Mouse (Mus musculus) kidney, postnatal 25 days (tissue): ENCODE results near the gene Dcst2.

Experiments
- DNase-seq, 2 experiments: peaks; one replicate each; pipeline ENCODE4 v3.0.0; 2021; ENCODE audit warnings: mixed read lengths in 2 of 2

Dcst2 gene

DNA sequence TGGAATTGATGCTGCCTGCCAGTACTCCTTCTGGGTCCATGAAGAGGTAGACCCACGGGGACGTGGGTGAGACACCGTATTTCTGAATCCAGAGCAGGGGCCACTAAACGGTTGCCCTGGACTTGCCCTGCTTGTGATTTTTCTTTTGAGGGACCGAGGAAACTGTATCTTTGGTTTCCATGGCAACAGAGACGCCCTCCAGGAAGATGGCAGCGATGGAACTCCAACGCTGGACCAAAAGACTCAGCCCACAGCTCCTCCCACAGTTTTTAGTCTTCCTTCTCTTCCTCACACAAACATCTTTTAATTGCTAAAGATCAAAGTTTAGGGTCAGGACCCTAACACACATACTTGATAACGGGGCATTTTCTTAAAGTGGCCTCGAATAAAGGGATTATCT, 29.8 kb upstream of the Dcst2 start:
- DNase-seq = no peak

DNA sequence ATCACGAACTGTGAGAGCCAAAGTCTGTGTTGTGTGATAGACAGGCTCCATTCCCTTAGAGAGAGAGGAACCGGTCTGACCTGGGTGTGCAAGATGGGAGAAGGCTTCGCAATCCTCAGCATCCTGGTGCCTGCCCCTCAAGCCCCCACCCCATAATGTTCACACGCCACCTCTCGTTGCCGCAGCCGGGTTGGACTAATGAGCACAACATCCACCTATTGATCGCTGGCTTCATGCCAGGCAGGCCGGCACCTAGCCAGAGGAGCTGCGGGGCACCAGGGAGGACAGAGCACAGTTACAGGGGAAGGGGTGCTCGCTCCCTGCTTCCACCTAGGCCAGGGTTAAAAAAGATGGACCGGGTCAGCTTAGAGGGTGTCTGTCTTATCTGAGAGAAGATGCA, 29.3 kb upstream of the Dcst2 start:
- no peak for DNase-seq

DNA sequence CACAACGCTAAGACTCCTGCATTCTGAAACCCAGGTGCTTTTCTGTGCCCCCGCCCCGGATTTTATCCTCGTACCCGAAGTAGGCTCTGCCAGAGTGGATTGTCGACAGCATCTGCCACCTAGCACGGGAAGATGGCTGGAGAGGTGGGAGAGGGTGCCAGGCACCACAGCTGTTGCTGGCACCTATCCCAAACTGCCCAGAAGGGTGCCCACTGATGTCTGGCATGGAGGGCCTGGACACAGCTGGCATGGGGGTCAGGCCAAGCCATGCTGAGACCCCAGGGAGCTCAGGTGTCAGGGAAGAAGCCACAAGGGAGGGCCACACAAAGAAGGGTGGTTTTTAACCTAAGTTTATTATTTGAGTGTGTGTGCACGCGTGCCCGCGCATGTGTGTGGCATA, 28.7 kb upstream of the Dcst2 start:
- no peak for DNase-seq

DNA sequence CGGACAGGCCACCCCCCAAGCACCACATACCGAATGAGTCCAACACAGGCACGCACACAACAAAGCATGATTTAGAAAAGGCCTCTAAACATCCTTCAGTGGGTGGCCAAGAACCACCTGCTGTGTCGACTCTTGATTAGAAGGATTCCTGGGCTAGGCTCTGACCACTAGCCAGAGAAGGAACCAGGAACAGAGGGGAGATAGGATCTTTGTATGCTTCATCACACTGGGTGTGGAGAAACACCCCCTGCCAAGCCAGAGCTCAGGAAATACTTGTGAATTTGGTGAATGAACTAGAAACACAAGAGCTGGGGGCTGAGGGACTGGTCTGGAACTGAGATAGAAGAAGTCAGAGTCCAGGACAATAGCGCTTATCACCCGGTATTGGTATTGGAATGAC, 25.2 kb upstream of the Dcst2 start:
- no peak for DNase-seq

DNA sequence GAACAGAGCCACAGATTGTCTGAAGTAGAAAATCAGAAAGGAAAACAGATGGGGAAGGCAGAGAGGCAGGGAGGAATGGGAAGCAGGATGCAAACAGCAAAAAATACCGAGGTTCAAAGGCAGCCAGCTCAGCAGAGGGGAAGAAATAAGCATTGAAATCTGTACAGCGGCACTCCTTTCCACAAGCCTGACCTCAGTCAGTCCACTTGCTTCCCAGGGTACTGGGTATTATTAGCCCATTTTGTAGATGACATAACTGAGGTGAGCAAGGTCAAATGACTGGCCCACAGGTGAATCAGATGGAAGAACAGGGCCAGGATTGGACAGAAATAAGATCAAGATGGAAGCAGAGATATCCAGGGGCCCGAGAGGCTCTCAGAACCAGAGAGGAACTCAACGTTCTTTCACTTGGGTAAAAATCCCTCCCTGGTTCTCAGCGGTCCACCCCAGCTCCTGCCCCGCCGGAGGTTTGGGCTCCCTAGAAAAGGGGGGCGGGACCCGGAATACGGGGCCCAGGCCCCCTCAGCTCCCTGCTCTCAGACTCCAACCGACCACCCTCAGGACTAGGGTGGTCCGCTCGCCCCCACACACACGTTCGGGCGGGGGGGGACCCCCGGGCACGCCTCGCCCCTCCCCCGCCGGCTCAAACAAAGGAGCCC, 24.6 kb upstream of the Dcst2 start:
- no peak for DNase-seq

DNA sequence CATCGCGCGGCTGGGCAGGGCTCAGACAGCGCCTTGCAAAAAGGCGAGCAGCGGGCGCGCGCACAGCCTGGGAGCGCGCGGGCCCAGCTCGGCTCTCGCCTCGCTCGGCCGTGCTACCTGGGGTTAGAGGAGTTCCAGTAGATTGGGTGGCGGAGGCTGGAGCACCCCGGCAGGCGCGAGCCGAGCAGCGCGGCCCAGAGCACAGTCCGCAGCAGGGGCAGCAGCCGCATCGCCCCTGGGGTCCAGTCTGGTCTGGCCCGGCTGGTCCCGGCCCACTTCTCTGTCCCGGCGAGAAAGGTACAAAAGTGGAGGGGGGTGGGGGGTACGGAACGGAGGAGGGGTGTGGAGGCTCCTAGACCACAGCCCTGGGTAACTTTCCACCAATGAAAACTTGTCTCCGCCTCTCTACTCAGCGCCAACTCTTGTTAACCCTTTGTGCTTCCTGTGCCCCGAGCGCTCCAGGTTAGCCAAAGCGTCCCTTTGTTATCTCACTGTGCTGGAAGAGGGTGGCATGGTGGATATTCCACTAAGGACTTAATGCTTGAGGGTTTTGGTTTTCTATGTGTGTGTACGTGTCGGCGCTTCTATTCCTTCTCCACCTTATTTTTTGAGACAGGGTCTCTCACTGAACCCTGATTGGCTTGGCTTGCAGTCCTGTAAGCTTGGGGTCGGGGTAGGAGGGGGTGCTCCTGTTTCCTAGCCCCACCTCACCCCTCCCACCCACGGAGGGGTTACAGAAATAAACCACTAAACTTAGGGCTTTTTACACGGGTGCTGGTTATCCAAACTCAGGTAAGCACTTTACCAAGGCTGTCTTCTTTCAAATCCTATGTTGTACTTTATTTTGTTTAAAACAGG, 23.8 kb upstream of the Dcst2 start, which contains the start of gene Efna4:
Gene Efna4 (minus strand): TSS at position 308 of the 858 bp plus-strand sequence.
- DNase-seq = peak; percentile 52 to 82

DNA sequence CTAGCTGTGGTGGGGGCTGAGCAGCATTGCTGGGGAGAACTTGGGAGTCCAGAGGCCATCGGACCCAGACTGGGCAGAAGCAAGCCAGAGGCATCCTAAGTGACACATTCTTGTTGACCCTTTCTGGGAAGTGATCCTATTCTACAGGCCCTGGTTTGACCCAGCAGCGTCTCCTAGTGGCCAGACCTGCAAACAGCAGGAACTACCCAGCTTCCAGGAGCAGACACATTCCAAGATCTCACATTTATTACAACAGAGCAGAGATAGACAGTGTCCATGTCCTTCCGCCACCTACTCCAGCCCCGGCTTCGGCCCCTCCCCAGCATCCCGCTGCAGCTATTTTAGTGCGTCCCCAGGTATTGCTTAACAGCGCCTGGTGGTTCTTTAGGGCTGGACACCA, 22.4 kb upstream of the Dcst2 start:
- DNase-seq = peak; percentile 75 to 84

DNA sequence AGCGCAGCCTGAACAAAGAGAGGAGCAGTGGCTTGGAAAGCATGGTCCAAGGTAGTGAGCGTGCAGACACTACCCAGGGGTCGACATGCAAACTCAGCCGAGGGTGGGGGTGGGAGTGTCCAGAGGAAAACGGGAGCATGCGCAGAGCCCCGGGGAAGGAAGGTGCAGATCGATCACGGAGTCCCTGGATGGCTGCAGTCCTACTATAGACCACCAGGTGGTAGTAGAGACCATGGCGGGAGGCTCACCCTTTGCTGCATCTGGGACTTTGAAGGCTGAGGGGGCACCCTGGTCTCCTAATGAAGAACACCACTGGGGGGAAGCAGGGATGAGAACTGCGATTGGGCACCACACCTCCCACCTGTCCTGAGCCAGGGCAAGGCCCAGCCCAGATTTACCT, 21.3 kb upstream of the Dcst2 start:
- peak; percentile 78 to 79 for DNase-seq

DNA sequence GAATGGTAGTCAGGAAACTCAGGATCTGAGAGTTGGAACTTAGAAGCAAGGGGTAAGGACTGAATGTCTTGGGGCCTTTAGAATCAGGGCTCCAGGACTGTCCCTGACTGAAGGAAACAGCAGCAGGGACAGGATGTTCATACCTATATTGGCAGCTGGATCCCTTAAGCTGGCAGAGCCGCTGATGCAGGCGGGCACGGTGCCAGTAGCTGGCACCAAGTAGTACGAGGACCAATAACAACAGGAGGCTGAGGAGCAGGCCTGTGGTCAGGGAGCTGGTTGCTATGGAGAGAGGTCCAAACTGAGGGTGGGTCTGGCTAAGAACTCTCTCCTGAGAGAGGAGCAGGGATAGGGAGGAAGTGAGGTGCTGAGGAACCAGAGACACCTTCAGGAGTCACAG, 20.0 kb upstream of the Dcst2 start:
- DNase-seq = no peak

DNA sequence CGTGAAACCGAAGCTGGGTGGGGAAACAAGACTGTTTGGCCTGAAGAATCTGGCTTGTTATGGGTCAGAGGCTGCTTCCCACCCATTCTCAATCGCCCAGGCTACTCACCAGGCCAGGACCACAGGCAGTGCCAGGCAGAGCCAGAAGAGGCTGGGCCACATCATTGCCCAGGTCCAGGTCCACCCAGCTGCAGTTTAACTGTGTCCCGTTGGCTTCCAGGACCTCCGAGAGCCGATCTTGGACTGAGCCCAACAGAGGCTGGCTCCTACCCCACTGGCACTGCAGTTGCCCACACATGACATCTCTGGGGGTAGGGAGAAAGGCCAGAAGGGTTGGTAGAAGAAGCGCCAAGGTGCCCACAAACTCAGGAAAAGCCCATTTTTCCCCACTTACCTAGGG, 18.5 kb upstream of the Dcst2 start:
- peak in 1 of 2 experiments; percentile 71 for DNase-seq

DNA sequence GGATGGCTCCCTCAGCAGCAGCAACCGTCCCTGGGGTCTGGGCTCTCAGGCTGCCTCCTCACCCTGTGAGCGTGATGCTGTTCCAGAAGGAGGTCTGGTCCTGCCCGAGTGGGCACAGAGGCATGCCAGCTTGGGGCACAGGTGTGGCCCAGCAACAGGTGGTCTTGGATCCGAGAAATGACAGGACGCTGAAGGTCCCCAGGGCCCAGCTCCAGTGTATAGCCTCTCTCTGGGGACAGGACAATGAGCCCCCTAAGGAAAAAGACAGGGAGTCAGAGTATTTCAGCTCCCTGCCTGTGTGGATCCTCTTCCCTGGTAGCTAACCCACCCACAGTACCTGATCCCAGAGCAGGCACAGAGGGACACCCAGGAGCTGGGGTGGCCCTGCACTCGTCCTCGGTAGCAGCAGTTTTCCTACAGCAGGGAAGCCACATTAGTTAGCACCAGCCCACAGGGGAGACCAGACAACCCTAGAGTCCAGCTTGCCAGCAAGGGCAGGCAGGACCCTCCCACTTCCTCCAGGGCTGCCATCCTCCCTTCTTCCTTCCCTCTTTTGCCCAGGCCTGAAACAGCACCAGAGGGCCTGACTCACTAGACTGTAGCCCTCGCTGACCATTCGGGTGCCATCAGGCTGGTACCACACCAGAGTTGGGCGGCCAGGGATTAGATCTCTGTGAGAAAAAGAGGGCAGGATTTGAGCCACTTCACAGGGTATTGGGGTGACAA, 14.8 kb upstream of the Dcst2 start:
- DNase-seq = no peak

DNA sequence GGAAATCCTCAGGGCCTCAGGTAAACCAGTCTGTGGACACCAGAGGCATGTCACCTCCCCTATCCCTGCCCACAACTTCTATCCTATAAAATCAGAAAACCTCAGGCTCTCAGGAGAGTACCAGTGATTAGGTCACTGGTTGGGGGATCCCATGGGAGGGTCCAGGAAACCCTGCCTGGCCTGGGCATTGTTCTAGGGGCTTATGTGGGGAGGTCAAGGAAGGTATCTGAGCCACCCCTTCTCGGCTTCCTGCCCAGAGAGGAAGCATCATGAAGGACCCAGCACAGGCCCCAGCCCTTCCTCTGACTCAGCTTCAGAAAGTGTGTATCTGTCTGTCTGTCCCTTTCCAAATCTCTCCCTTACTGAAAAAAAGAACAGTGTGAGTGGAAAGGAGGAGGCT, 13.9 kb upstream of the Dcst2 start:
- DNase-seq = peak; percentile 48 to 79

DNA sequence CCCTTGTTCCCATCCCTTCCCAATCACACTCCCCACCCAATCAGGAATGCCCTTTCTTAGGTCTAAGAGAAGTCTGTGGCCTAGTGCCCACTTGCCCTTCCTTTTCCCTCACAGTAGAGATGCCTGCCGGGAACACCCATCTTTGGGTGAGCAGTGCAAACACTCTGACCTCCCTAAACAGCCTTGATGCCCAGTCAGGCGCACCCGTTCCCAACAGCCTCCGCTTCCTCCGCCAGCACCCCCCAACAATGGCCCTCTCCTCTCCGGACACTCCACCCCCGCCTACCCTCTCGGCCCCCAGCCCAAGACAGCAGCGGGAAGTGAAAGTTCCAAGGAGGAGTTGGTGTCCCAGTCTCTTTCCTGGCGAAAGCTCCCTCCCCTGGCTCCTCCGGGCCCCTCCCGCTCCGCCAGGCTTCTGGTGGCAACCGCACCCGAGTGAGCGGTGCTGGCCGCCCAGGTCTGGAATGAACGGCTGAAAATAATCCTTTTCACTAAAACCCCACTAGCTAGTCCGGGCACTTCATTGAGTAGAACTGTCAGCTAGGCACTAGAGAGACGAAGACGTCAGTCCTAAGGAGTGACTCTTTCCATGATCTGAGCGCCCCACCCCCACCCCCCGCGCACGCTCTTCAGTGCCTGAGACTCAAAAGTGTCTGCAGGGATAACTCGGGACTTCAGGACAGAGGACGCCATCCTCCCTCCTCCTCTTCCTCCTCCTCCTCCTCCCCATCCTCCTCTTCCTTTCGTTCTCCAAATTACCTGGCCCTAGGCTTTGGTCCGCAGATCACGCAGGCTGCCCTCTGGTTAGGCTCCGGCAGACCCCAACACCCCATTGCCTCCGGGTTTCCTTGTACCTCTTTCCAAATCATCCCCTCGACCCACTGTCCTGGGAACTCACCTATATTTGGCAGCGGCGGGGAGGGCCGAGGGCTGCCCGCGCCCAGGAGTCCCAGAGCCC, 12.6 kb upstream of the Dcst2 start:
- peak; percentile 61 to 88 for DNase-seq

DNA sequence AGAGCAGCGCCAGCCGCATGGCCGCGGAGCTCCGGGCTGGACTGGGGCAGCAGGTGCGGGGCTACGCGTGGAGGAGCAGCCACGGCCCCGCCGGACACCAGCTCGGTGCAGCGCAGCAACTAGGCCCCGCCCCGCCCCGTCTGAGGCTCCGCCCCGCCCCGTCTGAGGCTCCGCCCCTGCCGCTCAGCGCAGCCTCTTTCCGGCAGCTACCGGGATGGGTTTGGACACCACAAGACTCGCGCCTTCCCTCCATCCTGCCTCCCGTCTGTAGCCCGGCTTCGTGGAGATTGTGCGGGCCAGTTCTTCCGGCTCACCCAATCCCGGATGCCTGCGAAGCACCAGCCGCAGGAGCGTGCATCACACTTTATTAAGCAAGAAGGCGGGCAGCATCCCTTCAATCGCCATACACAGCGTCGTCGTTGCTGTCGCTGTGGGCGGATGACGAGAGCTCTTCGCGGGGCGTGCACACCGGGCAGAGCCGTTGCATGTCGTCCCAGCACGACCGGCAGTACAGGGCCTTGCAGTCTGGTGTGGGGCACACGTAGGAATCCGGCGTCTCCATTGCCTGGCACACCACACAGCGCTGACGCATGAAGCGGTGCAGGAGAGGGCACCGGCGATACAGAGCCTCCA, 11.8 kb upstream of the Dcst2 start, which contains the start of gene Adam15:
Gene Adam15 (minus strand): TSS at position 128 of the 633 bp plus-strand sequence.
- DNase-seq = peak; percentile 93

DNA sequence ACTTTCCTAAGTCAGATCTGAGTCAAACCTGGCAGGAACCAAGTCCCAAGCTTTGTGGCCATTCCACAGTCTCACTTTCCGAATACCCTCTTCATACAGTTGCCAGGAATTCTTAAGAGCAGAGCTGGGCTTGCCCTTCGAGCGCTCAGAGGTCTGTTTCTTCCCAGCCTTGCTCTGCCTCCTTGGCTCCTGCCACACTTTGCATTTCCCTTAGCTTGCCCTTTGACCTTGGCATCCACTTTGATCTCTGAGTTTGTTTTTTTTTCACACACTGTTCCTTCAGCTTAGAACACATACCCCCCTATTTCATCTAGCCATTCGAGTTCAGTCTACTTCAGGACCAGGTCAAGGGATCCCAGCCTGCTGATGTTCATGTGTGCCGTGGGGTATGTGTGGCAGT, 10.5 kb upstream of the Dcst2 start:
- DNase-seq = peak; percentile 63 to 77

DNA sequence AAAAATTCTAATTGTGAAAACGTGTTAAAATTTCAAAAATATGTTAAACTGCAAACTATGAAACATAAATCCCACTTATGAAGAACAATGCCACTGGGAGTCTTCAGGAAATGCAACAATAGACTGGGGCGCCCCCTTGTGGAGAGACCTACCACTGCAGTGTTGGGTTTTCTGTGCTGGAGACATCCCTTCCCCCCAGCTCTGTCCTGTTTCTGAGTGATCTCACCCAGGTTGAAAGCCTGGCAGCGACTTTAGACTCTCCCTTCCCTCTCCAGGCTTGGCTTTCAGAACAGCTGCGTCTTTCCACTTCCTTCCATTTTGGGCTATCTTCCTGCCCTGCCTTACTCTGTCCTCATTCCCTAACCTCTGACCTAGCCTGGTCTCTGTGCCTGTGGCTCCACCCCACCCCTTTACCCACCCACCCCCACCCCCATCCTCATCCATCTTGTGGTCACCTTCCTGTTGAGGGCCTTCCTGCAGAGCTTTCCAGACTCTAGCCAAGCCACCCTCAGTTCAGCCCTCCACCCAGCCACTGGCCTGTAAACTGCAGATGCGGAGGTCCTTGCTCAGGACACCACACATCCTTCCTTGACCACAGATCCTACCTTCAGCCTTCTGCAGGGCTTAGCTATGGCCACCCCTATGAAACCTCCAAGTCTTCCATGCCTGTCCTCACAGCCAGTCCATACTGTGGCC, 6.8 kb upstream of the Dcst2 start:
- peak; percentile 90 to 94 for DNase-seq

DNA sequence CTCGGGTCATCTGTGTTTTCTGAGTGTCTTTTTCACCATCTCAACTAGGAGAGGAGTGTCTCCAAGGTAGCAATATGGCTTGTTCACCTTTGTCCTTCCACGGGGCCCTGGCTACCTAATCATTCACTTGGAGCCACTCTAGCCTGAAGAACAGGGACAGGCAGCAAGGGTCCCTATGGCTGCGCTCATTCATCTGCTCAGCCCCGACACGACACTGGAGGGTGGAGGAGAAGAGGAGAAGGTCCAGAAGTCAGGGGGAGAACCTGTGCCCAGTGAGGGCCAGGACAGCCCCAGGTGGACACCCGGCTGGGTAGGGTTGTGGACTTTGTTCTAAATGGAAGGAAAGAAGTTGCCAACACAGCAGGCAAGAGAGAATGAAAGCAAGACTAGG, 6.3 kb upstream of the Dcst2 start:
- DNase-seq = peak; percentile 41 to 84

DNA sequence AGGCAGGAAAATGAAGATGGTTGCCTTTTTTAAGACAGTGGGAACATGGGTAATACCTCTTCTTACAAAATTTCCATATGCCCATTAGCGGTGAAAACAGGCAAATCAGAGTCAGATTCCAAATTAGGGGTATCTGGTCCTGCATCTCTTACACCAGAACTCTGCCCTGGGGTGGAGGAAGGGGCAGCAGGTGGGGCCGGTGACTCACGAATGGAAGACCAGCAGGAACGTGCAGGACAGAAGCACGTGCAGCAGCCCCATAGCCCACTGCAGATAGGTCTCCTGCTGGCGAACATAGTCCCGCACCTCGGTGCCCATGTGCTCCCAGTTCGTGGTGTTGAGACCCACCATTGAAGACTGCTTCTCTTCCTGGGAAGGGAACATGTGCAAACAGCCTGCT, 5.7 kb upstream of the Dcst2 start:
- no peak for DNase-seq

DNA sequence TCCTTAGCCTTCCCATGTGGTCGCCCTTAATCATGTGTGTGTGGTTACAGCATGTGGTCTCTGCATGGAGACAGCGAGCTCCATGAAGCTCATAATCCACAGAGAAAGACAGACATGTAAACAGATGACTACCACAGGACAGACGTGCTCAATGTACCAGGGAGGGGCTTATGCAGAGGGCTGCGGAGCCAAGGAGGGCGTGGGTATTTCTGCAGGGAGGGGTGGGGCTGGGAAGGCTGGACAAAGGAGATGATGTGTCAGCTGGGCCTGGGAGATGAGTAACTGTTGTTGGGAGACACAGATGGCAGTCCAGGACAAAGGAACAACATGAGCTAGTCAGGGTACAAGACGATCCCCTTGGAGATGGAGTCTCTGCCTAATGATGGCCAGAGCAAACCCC, 2.1 kb upstream of the Dcst2 start:
- DNase-seq = no peak

DNA sequence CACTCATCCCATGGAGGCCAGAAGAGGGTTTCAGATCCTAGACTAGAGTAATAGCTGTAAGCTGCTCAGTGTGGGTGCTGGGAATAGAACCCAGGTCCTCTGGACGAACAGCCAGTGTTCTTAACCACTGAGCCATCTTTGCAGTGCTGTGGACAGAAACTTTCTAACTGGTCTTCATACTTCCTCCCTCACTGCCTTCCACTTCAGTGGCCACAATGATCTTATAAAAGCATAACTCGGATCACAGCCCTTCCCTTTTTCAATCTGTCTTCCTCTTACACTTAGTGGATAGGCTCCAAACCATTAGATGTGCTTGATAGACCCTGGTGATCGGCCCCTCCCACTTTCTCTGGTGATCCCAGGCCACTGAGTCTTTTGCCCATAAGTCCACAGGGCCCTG, 1.5 kb upstream of the Dcst2 start:
- DNase-seq = no peak

DNA sequence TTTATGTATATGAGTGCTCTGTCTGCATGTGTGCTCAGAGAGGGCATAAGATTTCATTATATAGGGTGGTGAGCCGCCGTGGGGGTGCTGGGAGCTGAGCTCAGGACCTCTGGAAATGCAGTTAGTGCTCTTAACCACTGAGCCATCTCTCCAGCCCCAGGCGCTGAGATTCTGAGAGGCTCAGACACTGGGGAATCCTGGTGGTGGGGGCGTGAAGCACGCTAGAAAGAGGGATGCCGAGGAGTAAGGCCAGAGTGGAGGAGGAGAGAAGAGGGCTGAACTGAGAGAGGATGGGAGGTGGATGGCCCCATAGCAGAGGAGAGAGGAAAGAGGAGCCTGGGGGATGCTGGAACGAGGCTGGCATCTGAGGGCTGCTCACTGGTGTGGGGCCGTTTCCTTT, 2.9 kb downstream of the Dcst2 start:
- DNase-seq = no peak
